Mouse (Mus musculus) lung, postnatal 25 days (tissue): ENCODE results near the gene Gipc2.

Source experiments
- DNase-seq: peaks from one replicate; pipeline ENCODE4 v3.0.0; 2022; ENCODE audit warnings: low spot score

Gene Gipc2

DNA sequence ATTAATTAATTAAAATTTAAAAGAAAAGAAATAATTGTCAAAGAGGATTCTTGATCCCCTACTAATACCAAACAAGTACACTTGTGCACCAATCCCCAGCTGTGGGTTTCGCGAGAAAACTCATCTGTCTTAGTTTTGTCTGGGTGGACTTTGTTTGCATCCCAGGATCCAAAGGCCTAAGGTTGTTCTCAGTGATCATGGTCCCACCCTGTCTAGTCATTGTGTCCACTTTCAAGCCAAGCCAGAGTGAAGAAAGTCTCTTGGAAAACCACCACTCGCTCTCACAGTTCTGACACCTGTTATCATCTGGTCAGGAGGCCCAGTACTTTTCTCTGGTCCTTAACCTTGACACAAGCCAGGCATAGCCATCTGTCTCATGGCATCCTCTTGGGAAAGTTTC is 48.1 kb downstream of the Gipc2 start:
- DNase-seq: no peak

DNA sequence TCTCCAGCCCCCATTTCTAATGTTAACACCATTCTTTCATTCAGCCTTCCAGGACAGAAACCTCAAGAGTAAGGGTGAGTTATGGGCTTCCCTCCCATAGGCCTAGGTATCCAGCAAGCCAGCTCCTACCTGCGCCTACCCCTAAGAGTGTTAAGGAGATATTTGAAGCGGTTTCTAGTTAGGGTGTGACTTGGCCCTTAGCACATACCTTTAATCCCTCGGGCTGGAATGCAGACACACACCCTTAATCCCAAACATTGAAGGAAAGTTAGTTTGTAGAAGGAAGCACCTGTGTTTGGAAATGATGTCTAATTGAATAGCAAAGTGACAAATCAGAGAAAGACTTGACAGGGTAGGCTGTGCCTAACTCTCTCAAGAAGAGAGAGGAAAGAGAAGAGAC is 49.9 kb downstream of the Gipc2 start:
- peak; percentile 50 for DNase-seq

DNA sequence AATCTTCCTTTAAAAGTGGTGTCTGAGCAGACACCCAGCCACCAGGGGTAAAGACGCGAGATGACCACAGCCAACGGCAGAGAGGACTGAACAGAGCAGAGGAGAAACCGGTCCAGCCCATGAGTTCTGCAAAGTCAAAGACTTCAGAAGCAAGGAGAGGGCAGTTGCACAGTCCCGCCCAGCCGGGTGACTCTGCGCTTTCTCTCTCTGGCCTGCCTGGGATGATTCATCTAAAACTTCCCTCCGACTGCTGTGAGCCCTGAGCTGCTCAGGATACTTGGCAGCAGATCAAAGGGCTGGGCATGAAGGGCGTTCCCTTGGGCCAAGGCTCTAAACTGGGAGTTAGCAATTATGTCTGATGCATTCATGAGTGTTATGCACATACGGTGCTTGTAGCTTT is 51.2 kb downstream of the Gipc2 start:
- peak; percentile 91 for DNase-seq

DNA sequence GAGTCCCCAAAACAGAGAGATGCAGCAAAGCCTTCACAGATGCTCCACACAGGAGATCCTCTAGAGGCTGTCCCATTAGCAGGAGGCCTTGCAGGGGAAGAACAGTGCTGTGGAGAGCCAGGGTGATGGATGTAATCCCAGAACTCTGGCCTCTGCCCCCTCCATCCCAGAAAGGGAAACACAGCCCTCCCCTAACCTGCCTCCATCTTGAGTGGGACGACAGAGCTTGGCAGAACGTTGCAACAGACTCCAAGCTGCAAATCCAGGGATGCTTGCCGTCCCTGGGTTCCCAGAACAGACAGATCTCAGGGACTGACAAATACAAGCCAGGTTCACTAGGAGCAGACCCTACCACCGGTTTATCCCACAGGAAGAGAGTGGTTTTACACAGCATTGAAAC is 51.8 kb downstream of the Gipc2 start:
- no peak for DNase-seq

DNA sequence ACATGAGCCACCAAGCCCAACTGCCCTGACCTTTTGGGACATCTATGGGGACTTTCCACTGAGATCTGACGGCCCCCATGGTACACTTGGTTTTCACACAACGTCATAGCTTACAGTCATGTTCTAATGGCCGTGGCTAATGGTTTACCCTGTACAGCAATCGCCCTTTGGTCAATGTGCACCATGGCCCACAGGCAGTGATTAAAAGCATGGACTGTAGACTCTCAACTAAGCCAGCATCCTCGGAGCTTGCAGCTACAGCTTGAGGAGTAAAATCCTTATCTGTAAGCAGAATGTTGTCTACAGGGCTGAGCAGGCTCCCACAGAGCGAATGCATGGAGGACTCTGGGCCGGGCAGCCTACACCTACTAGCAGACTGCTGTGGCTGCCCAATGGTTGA is 52.5 kb downstream of the Gipc2 start:
- DNase-seq: no peak

DNA sequence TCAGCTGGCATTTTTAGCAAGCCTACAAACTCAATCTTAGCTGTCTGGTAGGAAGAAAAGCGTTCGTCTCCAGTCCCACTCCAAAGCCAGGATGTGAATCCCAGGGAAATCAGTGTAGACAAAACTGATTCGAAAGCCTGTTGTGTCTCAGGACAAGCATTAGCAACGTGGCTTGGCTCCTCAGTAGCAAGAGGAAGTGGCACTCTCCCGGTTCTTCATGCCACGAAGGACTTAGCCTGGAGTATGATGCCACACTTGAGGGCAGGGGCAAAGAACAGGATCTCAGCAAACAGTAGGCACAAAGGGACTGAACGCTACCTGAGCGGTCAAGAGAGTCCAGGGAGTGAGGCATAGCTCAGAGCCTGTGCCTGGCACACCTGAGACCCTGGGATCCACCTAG is 53.4 kb downstream of the Gipc2 start:
- DNase-seq: no peak

DNA sequence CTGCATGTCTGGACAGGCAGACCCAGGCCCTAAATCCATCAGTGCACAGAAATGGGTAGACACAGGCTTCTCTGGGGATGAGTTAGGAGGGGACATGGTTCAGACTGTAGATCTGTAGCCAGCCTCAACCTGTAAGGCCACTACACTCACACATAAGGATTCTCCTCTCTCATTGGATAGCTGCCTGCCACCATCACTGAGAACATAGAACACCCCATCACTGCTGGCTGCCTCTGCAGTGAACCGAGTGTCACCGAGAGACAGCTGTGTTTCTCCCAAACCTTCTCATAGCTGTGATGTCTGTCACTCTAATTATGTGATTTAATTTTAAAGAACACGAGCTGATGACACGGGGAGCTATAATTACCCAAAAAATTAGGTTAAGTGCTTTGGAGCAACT is 54.5 kb downstream of the Gipc2 start:
- no peak for DNase-seq

DNA sequence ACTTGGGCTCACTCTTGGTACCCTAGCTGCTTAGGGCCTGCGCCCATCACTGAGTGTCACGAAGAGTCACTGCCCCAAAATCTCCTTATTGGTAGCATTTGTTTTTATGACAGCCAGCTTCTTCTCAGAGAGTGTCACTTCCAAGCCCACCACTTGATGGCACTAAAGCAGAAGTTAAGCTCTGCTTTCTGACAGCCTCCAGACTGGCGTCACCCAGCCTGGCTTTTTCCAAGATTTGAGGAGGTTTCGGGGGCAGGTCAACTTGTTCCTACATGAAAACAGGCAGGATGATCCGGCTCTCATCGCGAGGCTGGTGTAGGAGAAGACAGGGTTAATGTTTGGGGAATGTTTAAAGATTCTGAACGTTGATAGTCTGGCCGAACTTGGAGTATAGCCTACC is 54.9 kb downstream of the Gipc2 start:
- DNase-seq: peak; percentile 86

DNA sequence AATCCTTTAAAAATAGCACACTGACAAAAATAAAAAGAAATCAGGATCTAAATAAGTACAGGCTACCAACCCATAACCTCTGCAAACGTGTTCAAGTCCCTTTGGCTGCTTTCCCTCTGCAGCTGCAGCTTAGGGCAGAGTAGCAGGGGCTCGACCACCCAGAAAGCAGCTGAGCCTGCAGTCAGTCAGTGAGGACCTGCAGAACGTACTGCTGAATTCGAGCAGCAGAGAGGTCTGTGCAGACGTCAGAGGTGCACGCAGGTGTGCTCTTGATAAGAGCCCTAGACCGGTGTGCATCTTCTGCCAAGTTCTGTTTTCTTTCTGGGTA is 56.8 kb downstream of the Gipc2 start:
- DNase-seq: no peak

DNA sequence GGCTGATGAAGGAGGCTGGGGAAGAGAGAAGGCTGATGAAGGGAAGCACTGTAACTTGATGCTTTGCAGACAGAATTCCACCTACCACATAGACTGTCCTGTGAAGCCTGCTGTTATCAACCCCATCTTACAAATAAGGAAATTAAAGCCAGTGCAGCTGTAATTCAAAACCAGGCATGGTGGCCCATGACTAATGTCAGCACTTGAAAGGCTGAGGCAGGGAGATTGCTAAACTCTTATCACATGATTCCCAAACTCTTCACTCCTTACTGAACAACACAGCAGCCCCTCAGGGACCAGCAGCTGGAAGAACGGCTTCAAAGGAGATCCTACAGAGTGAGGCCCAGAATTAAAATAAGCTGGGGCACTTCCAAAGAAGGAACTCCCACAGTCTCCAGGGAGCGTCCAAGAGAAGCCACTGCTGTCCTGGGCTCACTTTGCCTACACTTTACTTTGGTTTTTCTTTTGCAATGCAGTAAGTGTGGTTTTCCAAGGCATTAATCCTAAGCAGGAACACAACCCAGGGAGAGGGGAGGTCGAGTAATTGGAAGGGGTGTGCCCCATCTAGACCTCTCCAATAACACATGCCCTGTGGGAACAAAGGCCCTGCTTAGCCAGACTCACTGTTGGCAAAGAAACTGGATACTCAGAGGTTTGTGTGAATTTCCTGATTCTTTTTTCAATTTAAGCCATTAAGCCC is 57.3 kb downstream of the Gipc2 start:
- no peak for DNase-seq

DNA sequence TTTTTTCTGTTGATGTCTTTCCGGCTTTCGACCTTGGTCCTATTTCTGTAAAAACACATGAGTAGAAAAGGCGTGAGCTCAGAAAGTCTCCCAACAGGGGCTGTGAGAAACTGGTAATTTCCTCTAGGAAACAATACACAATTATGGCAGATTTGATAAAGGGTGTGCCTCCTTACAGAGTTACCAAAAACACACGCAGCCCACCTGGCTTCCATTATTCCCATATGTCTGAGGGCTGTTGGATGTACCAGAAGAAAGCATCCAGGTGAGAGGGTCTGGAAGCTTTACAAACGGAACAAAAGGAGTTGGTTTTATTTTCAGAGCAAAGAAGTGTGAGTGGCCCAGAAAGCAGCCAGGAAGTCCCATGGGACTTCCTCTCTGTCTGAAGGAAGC is 58.0 kb downstream of the Gipc2 start:
- DNase-seq: no peak

DNA sequence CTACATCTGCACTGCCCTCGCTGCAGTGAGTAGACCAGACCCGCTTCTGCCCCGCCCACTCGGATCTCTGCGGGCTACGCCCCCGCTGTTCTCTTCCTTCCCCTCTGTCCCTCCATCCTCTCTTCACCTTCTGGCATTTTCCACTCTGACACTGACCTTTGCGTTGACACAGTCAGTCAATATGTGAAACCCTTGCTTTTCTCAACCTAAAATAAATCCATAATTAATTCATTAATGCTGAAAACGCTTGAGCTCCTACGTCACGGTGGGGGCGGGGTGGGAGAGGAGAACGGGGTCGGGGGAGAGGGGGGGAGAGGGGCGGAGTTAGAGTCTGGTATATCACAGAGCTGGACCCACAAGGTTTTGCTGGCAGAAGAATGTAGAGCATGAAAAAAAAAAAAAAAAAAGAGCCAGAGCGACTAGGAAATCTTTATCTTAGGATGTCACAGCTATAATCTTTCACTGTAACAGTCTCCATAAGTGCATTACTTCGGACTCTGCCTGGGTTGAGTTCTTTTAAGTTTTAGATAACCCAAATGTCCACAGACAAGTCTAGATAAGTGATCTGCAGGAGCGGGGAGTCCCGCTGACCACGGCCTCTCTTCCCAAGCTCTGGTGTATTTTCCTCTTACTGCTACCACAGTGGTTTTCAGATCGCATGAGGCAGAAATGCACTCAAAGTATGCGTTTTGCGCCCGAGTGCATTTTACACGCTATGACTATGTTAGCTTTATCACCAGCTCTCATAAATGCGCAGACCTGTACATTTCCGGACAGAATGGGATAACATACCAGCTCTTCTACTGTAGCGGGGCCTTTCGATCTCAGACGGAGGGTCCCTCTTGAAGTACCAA is 58.7 kb downstream of the Gipc2 start:
- DNase-seq: no peak

DNA sequence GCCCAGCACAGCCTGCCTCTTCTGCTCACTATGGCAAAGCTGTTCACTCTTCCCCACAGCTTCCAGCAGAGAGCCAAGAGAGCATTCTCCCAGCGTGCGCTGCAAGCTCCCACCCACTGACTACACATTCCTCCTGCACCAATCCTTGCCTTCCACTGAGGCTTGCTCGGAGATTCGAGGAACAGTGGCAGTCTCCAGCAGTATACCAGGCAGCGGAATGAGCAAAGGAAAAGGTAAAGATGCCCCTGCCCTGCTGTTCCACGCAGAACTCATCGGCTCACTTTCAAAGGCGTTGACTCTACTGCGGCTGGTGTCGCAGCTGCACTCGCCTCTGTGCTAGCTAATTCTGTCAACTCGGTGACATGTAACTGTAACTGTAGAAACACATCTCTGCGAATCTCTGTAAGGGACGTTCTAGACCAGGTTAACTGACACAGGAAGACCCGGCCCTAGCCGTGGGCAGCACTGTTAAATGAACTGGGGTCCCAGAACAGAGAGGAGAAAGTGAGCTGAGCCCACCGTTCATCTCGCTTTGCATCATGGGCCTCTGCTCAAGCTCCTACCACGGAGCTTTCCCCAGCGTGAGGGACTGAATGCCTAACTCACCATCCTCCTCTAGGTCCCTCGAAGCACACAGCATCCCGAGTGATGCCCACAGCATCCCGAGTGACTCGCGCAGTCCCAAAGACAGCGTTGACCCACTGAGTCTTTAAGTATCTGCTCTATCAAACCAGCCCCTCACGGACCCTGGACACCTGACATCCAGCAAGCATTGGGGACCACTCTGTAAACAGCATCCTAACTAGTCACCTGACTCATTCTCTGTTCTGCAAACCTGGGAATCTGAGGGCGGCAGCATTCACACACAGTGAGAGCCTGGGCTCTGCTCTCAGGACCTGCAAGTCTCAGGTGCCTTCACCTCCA is 59.5 kb downstream of the Gipc2 start:
- no peak for DNase-seq

DNA sequence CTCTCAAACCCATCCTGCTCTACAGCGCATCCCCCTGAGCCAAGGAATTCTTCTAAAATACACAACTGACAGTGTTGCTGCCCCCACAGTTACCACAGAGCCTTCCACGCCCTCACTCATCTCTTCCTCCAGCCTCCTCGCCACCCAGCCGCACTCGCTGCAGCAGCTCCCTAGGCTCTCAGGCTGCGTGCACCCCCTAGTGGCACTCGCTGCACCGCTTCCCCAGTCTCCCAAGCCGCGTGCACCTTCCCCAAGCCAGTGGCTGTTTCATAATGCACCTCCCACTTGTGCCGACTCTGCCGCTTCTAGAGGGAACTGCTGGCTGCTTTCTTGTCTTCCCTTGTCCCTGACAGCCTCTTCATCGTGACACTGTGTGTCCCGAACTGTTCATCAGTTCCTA is 60.7 kb downstream of the Gipc2 start:
- peak; percentile 61 for DNase-seq

DNA sequence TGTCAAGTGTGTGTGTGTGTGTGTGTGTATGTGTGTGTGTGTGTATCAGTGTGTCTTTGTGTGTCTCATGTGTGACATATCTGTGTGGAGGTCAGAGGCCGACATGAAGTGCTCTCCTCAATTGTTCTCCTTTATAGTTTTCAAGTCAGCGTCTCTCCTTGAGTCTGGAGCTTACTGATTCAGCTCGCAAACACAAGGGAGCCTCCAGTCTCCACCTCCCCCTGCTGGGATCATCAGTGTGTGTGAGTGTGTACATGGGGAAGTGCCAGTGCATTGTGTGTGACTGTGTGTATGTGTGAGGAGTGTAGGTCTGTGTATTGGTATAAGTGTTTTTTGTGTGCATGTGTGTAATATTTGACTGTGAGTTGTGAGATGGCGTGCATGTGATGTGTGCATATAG is 62.6 kb downstream of the Gipc2 start:
- no peak for DNase-seq

DNA sequence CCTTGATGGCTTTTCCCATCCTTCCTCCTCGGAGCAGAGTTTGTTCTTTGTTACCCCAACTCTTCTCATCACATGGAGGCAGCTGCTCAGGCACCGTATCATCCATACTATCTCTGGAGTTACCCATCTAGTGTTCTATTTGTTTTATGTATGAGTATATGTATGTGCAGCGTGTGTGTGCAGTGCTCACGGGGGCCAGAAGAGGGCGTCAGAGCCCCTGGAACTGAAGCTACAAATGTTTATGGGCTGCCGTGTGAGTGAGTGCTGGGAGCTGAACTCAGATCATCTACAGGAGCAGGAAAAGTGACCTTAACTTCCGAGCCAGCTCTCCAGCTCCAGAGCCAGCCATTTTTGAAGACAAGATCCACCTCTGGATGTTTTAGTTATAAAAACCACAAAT is 64.6 kb downstream of the Gipc2 start:
- DNase-seq: no peak

DNA sequence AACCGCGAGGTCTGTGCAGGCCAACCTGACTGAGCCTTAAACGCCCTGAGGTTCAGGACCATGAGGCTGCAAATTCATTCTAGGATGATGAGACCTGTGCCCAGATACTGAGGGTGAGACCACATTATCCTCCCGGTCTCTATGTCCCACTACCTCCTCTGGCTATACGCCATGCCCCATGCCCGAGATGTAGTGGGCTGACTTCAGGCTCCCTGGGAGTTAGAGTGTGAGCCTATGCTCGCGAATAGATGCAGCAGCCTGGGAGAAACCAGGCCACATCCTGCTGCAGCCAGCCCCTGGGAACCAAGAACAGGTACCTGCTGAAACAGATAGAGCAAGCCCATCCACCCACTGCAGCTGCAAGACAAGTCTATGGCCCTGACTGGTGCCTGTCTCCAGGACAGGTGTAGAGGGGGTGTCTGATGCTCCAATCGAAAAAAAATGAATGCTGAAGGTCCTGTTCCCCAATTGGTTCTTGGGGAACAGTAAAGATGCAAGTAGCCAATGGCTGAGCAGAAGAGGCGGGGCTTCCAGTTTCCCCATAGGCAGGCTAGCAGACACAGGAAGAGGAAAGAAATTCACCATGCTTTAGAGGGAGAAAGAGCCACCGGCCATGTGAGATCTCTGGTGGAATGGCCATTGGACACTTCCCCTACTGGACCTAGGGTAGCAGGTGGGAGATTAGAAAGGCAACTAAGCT is 65.8 kb downstream of the Gipc2 start:
- no peak for DNase-seq

DNA sequence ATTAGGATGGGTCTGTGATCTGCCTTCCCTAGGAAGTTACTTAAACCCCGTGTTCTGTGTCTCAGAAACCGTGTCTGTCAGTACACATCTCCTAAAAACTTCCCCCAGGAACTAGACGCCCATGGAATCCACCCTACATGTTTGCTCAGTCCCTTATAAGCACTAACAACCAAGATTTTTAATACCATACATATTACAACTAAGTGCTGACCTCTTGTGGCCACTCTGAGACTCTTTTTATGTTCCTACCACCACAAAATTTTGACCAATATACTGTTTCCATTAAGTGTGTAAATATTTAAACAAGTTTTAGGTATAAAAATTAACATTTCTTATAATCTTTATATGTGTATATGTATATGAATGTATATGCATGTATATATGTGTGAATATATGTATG is 71.0 kb downstream of the Gipc2 start:
- peak; percentile 21 for DNase-seq

DNA sequence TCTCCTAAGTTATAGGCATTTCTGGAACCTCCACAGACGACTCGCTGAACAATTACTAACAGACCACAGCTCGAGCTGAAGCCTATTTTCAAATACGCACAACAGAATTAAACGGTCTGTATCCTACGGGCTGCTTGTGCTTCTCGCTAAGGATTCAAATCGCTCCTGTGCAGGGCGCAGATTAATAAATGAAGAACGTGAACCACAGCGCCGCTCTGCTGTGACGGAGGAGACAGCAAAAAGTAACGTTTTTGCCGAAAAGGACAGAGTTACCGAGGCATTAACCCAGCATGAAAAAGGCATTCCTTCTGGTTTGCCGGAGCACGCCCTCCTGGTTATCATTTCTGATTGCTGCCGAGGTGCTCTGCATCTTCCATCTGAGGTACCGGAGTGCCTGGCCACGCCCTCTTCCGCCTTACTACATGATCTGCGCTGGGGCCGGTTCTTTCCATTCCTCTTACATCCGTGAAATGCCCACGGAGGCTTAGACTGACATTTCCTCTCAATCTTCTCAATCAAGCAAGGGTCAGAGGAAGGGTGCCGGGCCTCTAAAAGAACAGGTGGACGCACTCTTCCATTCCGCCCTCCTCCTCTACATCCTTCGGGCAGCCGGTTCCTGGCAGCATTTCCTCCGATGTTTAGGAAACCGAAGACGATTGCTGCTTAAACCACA is 73.5 kb downstream of the Gipc2 start:
- no peak for DNase-seq

DNA sequence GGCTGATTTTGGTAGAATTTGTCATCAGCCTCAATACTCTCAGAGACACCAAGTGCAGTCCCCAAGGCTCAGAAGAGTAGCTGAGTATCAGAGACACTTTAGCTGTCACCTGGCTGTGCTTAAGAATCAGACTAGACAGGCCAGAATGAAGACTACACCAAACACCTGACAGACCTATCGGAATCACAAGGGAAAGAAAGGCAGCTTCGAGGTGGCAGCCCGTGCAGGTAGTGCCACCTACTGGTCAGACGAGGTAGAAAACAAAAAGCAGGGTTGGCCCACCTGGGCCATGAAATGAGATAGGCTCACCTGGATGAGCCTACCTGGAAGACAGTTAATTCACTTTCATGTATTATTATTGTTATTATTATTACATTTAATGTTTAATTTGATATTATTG is 76.9 kb downstream of the Gipc2 start:
- no peak for DNase-seq

DNA sequence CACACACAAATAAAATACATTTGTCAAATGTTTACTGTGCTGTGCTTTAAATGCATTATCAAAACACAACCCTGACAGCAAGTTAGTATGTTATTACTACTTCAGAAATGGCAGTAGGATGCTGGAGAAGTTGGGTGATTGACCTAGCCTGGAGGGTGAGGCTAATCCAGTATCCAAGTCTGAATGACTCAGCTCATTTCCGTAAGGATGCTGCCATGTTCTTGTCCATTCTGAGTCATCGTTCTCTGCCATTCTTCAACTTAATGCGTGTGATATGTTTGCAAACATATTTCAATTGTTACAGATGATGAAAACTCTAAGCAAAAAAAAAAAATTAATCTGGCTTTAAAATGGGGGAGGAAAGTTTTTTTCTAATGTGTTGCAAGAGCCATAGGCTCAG is 84.6 kb downstream of the Gipc2 start:
- no peak for DNase-seq

DNA sequence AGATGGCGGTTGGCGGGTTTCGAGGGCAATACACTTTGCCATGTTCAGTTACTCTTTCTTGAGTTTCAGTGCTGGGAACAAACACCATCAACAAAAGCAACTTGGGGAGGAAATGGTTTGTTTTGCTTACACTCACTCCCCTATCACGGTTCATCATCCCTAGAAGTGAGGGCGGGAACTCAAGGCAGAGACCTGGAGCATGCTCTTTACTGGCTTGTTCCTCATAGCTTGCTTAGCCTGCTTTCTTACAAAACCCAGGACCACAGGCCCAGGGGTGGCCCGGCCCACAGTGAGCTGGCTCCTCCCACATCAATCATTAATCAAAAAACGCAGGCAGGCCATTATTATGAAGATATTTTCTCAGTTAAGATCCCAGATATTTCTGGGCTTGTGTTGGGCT is 89.9 kb downstream of the Gipc2 start:
- no peak for DNase-seq
